Mouse (Mus musculus): Measurements from ENCODE around the gene Lrrc4b.

GRCm38 (mm10) chr7:44442407-44442821, 13.6 kb downstream of the Lrrc4b start:
- TF ChIP-seq CTCF (IDR thresholded peaks at IDR 0.05; ENCODE audit: low read depth, low read length) = no peak
- TF ChIP-seq POLR2A (IDR thresholded peaks at IDR 0.05; ENCODE audit: borderline replicate concordance, low read depth, low read length) = no peak

Measured in bone marrow macrophage, adult 2 months (primary cell).